In the genomic region with DNA sequence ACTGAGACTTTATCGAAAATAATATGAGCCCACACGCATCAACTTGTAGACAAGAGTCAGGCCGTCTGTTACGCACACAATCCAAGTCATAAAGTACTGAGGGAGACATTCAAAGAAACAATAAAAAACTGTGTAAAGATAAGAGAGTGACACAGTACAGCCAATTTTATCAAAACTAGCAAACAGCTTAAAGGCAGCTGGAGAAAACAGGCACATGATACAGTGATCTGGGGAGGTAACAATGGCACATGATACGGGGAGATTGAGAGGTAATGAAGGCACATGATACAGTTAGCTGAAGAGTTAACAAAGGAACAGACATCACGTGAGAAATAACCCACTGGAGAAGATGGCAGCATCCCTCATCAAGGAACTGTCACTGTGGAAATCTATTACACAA, we compare ENCODE assay signal across 1 mouse cellular context.
TF ChIP-seq lines count a peak whose summit lies in the region.

No protein-coding gene starts in this region.

TF ChIP-seq in MEL, 35 proteins besides CTCF, POLR2A, EP300 and RAD21 (continued from another document):
- TF ChIP-seq TCF12 (IDR thresholded peaks at IDR 0.05; ENCODE audit: low read depth, low read length) (no peak), CHD2 (IDR thresholded peaks at IDR 0.05; ENCODE audit: low read length) (no peak), ETS1 (IDR thresholded peaks at IDR 0.05; ENCODE audit: low read depth, low read length) (peak; percentile 68), USF2 (IDR thresholded peaks at IDR 0.05; ENCODE audit: borderline replicate concordance in 1 of 2, insufficient read depth in 1 of 2, low read depth in 1 of 2, low read length in 2 of 2) (no peak), USF1 (IDR thresholded peaks at IDR 0.05; ENCODE audit: low read depth, low read length) (peak; percentile 82), MAFK (IDR thresholded peaks at IDR 0.05; ENCODE audit: borderline replicate concordance, low read depth, low read length) (no peak), NRF1 (IDR thresholded peaks at IDR 0.05; ENCODE audit: insufficient read depth, low read depth, low read length, poor library complexity, severe bottlenecking) (no peak), POLR2AphosphoS5 (IDR thresholded peaks at IDR 0.05; ENCODE audit: borderline replicate concordance, low read depth, low read length) (no peak), GABPA (IDR thresholded peaks at IDR 0.05; ENCODE audit: low read depth, low read length) (no peak), BHLHE40 (IDR thresholded peaks at IDR 0.05; ENCODE audit: borderline replicate concordance, low read depth, low read length) (peak; percentile 88), MAX (IDR thresholded peaks at IDR 0.05; ENCODE audit: low read length) (no peak; the same call in 1 of the 2 replicates), JUND (IDR thresholded peaks at IDR 0.05; ENCODE audit: low read depth, low read length) (no peak), POLR2AphosphoS2 (IDR thresholded peaks at IDR 0.05; ENCODE audit: low read length) (no peak), ZC3H11A (IDR thresholded peaks at IDR 0.05; ENCODE audit: low read depth, low read length) (no peak), ZKSCAN1 (IDR thresholded peaks at IDR 0.05; ENCODE audit: low read depth, low read length) (no peak), SIN3A (IDR thresholded peaks at IDR 0.05; ENCODE audit: low read length) (0 out of 2 replicates have a peak, but pooled peaks have one; percentile 43), ELF1 (IDR thresholded peaks at IDR 0.05; ENCODE audit: low read depth, low read length) (no peak), UBTF (IDR thresholded peaks at IDR 0.05; ENCODE audit: borderline replicate concordance, insufficient read depth, low read depth, low read length) (no peak), TAL1 (IDR thresholded peaks at IDR 0.05; ENCODE audit: low read length) (no peak), E2F4 (IDR thresholded peaks at IDR 0.05; ENCODE audit: borderline replicate concordance, low read depth, low read length) (no peak), ZNF384 (IDR thresholded peaks at IDR 0.05; ENCODE audit: low read depth, low read length) (no peak), RCOR1 (IDR thresholded peaks at IDR 0.05; ENCODE audit: low read depth, low read length) (0 out of 2 replicates have a peak, but pooled peaks have one; percentile 28), KAT2A (conservative IDR thresholded peaks at IDR 0.05; ENCODE audit: low read depth, low read length) (no peak), ZMIZ1 (IDR thresholded peaks at IDR 0.05; ENCODE audit: low read depth, low read length) (no peak), NELFE (IDR thresholded peaks at IDR 0.05; ENCODE audit: low read depth, low read length) (no peak)
TF ChIP-seq in MEL: peak in this region for 9.
